Mouse (Mus musculus) layer of hippocampus, adult 9-11 months (tissue): ENCODE results near the gene Pvalb.

Experiments
- DNase-seq: peaks from one replicate; pipeline ENCODE4 v3.0.0; 2022

Pvalb gene

GRCm38 (mm10) chr15:78195096-78195880, 10.9 kb downstream of the Pvalb start:
- peak; percentile 16 for DNase-seq

GRCm38 (mm10) chr15:78194320-78194719, 11.9 kb downstream of the Pvalb start:
- DNase-seq = no peak

- DNase-seq = no peak
Measured at GRCm38 (mm10) chr15:78189636-78190035, 16.6 kb downstream of the Pvalb start.

GRCm38 (mm10) chr15:78188546-78188945, 17.7 kb downstream of the Pvalb start:
- DNase-seq = no peak

- no peak for DNase-seq
Measured at GRCm38 (mm10) chr15:78186906-78187305, 19.3 kb downstream of the Pvalb start.

- no peak for DNase-seq
Measured at GRCm38 (mm10) chr15:78185609-78186008, 20.6 kb downstream of the Pvalb start.

GRCm38 (mm10) chr15:78184855-78185254, 21.3 kb downstream of the Pvalb start:
- peak; percentile 44 for DNase-seq

- DNase-seq = peak; percentile 70
Measured at GRCm38 (mm10) chr15:78181701-78182405, 24.3 kb downstream of the Pvalb start.

GRCm38 (mm10) chr15:78179775-78180174, 26.4 kb downstream of the Pvalb start:
- no peak for DNase-seq

GRCm38 (mm10) chr15:78178397-78178796, 27.8 kb downstream of the Pvalb start:
- DNase-seq = peak; percentile 71

GRCm38 (mm10) chr15:78177257-78177656, 28.9 kb downstream of the Pvalb start:
- peak; percentile 48 for DNase-seq

- no peak for DNase-seq
Measured at GRCm38 (mm10) chr15:78174887-78175245, 31.3 kb downstream of the Pvalb start.

- DNase-seq = peak; percentile 100
Measured at GRCm38 (mm10) chr15:78173972-78174886, 32.0 kb downstream of the Pvalb start, which contains the start of gene Ift27. Gene Ift27, minus strand, starts transcription at chr15:78174107.

- DNase-seq = no peak
Measured at GRCm38 (mm10) chr15:78172899-78173817, 33.0 kb downstream of the Pvalb start.

- DNase-seq = peak; percentile 68
Measured at GRCm38 (mm10) chr15:78172256-78172898, 33.8 kb downstream of the Pvalb start.

GRCm38 (mm10) chr15:78171651-78172050, 34.5 kb downstream of the Pvalb start:
- no peak for DNase-seq

- DNase-seq = no peak
Measured at GRCm38 (mm10) chr15:78170708-78171107, 35.5 kb downstream of the Pvalb start.

GRCm38 (mm10) chr15:78169566-78169965, 36.6 kb downstream of the Pvalb start:
- DNase-seq = peak; percentile 60

- DNase-seq = no peak
Measured at GRCm38 (mm10) chr15:78165292-78165691, 40.9 kb downstream of the Pvalb start.

GRCm38 (mm10) chr15:78164466-78164865, 41.7 kb downstream of the Pvalb start:
- no peak for DNase-seq

GRCm38 (mm10) chr15:78161946-78162345, 44.3 kb downstream of the Pvalb start:
- DNase-seq = no peak
